Mouse (Mus musculus): Measurements from ENCODE around the gene Cmtm8.

DNA sequence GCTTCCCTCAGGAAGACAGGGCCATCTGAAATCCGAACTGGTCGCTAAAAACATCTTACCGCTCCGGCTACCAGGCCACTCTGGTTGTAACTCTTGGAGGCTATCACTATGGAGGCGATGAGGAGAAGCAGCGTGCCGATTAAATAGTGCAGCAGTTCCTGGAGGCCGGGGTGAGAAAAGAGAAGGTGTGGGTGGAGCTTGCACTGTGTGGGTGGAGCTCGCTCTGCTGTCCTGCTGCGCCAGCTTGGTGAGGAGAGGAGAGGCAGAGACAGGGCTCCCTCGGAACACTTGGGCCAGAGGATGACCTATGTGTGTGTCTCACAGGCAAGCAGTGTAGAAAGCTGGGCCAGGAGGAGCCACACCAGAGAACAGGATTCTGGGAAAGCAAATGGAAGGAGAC is 82.1 kb downstream of the Cmtm8 start:
- TF ChIP-seq CTCF (IDR thresholded peaks at IDR 0.05; ENCODE audit: low read depth, low read length) (no peak), POLR2A (IDR thresholded peaks at IDR 0.05; ENCODE audit: insufficient read depth, low read length) (no peak), EP300 (IDR thresholded peaks at IDR 0.05; ENCODE audit: insufficient read depth, low read depth, low read length) (no peak)
